Mouse (Mus musculus) CH12.LX (cell line): Measurements from ENCODE around the gene Pfpl.

Experiments
- CTCF ChIP-seq, 2 experiments: IDR thresholded peaks in 1 of 2; conservative IDR thresholded peaks in 1 of 2; 2 replicates each; pipeline ENCODE4 v1.5.1; 2011 to 2012; ENCODE audit warnings: low read depth in 2 of 2, low read length in 2 of 2, improper control_type of control experiment in 1 of 2, inconsistent platforms in 1 of 2, mild to moderate bottlenecking in 1 of 2, moderate library complexity in 1 of 2
- ETS1 ChIP-seq: conservative IDR thresholded peaks from 2 replicates; pipeline ENCODE4 v1.6.1; 2012; ENCODE audit warnings: low read depth, mild to moderate bottlenecking, inconsistent platforms, low read length, improper control_type of control experiment, moderate library complexity
- KAT2A ChIP-seq: IDR thresholded peaks from 2 replicates; pipeline ENCODE4 v1.6.1; 2012; ENCODE audit warnings: low read length, improper control_type of control experiment, inconsistent platforms; ENCODE audit not compliant: insufficient replicate concordance

GRCm38 (mm10) chr19:12473951-12474350 is 46.2 kb downstream of the Pfpl start:
- no peak for TF ChIP-seq CTCF (conservative IDR thresholded peaks at IDR 0.05 in 1 of 2, IDR thresholded peaks at IDR 0.05 in 1 of 2; ENCODE audit: low read depth in 2 of 2, low read length in 2 of 2)
- no peak; the same call in 1 of the 2 replicates for TF ChIP-seq ETS1
- TF ChIP-seq KAT2A, result no peak
